Mouse (Mus musculus): ENCODE data around the gene Xrcc3.

Gene Xrcc3

GRCm38 (mm10) chr12:111816528-111816927 is 2.9 kb upstream of the Xrcc3 start:
- DNase-seq (ENCODE audit: low spot score in 2 of 2), result peak in 1 of 2 experiments; percentile 58

- DNase-seq (ENCODE audit: low spot score in 2 of 2), result no peak
These were observed 1.4 kb upstream of the Xrcc3 start for GRCm38 (mm10) chr12:111814769-111815762.

- no peak for DNase-seq (ENCODE audit: low spot score in 2 of 2)
These were observed 435 bp downstream of the Xrcc3 start for GRCm38 (mm10) chr12:111813111-111813765.

- DNase-seq (ENCODE audit: low spot score in 2 of 2), result no peak
These were observed 1.1 kb downstream of the Xrcc3 start for GRCm38 (mm10) chr12:111812611-111813010.

GRCm38 (mm10) chr12:111812075-111812474 is 1.6 kb downstream of the Xrcc3 start:
- no peak for DNase-seq (ENCODE audit: low spot score in 2 of 2)

- peak; percentile 65 to 71 for DNase-seq (ENCODE audit: low spot score in 2 of 2)
These were observed 3.9 kb downstream of the Xrcc3 start for GRCm38 (mm10) chr12:111809762-111810161.

GRCm38 (mm10) chr12:111808775-111809174 is 4.9 kb downstream of the Xrcc3 start:
- DNase-seq (ENCODE audit: low spot score in 2 of 2), result no peak

- no peak for DNase-seq (ENCODE audit: low spot score in 2 of 2)
These were observed 10.1 kb downstream of the Xrcc3 start for GRCm38 (mm10) chr12:111803538-111803937.

GRCm38 (mm10) chr12:111800459-111801183 is 13.1 kb downstream of the Xrcc3 start:
- no peak for DNase-seq (ENCODE audit: low spot score in 2 of 2)

GRCm38 (mm10) chr12:111798493-111798892 is 15.2 kb downstream of the Xrcc3 start:
- no peak for DNase-seq (ENCODE audit: low spot score in 2 of 2)

- DNase-seq (ENCODE audit: low spot score in 2 of 2), result no peak
These were observed 16.4 kb downstream of the Xrcc3 start for GRCm38 (mm10) chr12:111797251-111797650.

GRCm38 (mm10) chr12:111795180-111795895 is 18.3 kb downstream of the Xrcc3 start:
- no peak for DNase-seq (ENCODE audit: low spot score in 2 of 2)

- DNase-seq (ENCODE audit: low spot score in 2 of 2), result no peak
These were observed 19.0 kb downstream of the Xrcc3 start for GRCm38 (mm10) chr12:111794526-111795179.

- no peak for DNase-seq (ENCODE audit: low spot score in 2 of 2)
These were observed 19.6 kb downstream of the Xrcc3 start for GRCm38 (mm10) chr12:111794102-111794501.

- no peak for DNase-seq (ENCODE audit: low spot score in 2 of 2)
These were observed 22.1 kb downstream of the Xrcc3 start for GRCm38 (mm10) chr12:111791474-111792104.

GRCm38 (mm10) chr12:111790631-111791030 is 23.0 kb downstream of the Xrcc3 start:
- no peak for DNase-seq (ENCODE audit: low spot score in 2 of 2)

- DNase-seq (ENCODE audit: low spot score in 2 of 2), result no peak
These were observed 23.6 kb downstream of the Xrcc3 start for GRCm38 (mm10) chr12:111790090-111790489.

GRCm38 (mm10) chr12:111787015-111787414 is 26.7 kb downstream of the Xrcc3 start:
- DNase-seq (ENCODE audit: low spot score in 2 of 2), result no peak

- DNase-seq (ENCODE audit: low spot score in 2 of 2), result no peak
These were observed 28.5 kb downstream of the Xrcc3 start for GRCm38 (mm10) chr12:111785174-111785573.

- DNase-seq (ENCODE audit: low spot score in 2 of 2), result no peak
These were observed 34.1 kb downstream of the Xrcc3 start for GRCm38 (mm10) chr12:111779544-111779943.

Measured in urinary bladder, adult 18-20 months (tissue).